Mouse (Mus musculus): ENCODE data around the gene Rnh1.

- TF ChIP-seq CTCF (IDR thresholded peaks at IDR 0.05; ENCODE audit: extremely low read depth, insufficient read depth, low read length) (no peak), POLR2A (IDR thresholded peaks at IDR 0.05; ENCODE audit: extremely low read depth, insufficient read depth, low read length) (no peak)
Observed at GRCm38 (mm10) chr7:141210137-141210536, 37.5 kb upstream of the Rnh1 start.

All from cortical plate, adult 2 months (tissue).